Mouse (Mus musculus) left cerebral cortex, adult 11 months (tissue): ENCODE results near the gene Ifna4.
"Not testable (repeated sequence)": the region's sequence is repeated elsewhere in the genome, so short reads cannot be mapped to it uniquely, and the experiment has no call there.

ENCODE experiments used
- DNase-seq: peaks from one replicate; pipeline ENCODE4 v3.0.0; 2022; ENCODE audit warnings: low spot score

Ifna4 gene

GRCm38 (mm10) chr4:88841438-88841911 lies at the start of gene Ifna4:
Gene Ifna4, plus strand, starts transcription at chr4:88841861.
- DNase-seq, result no peak

DNA sequence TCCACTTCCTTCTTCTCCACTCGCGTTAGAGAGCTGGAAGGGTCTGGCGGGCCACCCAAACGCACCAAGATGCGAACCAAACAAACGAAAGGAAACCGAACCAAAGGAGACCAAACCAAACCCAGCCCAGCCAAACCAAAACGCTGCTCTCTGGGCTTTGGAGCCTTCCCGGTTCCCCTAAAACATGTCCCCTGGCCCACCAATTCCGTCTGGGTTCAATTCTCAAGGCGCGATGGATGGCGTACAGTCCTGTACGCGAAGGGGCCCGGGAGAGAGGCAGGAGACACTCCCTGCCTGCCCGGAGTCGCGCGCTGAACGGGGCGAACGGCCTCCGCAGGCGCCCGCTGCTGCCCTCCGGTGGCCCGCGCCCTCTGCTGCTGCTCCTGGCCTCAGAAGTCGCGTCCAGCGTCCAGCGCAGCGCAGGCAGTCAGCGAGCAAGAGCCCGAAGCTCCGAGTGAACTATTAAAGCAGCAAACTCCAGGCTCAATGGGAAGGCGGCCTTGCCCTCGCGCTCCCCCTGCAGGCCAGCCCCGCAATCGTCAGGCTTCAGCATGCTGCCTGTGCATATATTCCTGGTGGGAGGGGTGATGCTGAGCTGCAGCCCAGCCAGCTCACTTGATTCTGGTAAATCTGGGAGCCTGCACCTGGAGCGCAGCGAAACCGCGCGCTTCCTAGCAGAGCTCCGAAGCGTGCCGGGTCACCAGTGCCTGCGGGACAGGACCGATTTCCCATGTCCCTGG lies 47.6 kb upstream of the Ifna4 start, which contains the start of gene Gm13275:
TSS of gene Gm13275 (plus strand) at position 552 of the 740 bp plus-strand sequence.
- DNase-seq, result peak; percentile 43

GRCm38 (mm10) chr4:88797097-88797496 lies 44.6 kb upstream of the Ifna4 start, which contains the start of gene Gm13279:
Gene Gm13279, plus strand, starts transcription at chr4:88797397.
- not testable (repeated sequence) for DNase-seq

- DNase-seq, result not testable (repeated sequence)
These were observed 42.3 kb upstream of the Ifna4 start, which contains the start of gene Gm13285 for GRCm38 (mm10) chr4:88799365-88799764. Gene Gm13285, plus strand, starts transcription at chr4:88799665.

DNA sequence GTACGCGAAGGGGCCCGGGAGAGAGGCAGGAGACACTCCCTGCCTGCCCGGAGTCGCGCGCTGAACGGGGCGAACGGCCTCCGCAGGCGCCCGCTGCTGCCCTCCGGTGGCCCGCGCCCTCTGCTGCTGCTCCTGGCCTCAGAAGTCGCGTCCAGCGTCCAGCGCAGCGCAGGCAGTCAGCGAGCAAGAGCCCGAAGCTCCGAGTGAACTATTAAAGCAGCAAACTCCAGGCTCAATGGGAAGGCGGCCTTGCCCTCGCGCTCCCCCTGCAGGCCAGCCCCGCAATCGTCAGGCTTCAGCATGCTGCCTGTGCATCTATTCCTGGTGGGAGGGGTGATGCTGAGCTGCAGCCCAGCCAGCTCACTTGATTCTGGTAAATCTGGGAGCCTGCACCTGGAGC lies 38.7 kb upstream of the Ifna4 start, which contains the start of gene Gm13287:
TSS of gene Gm13287 (plus strand) at position 301 of the 400 bp plus-strand sequence.
- DNase-seq, result not testable (repeated sequence)

DNA sequence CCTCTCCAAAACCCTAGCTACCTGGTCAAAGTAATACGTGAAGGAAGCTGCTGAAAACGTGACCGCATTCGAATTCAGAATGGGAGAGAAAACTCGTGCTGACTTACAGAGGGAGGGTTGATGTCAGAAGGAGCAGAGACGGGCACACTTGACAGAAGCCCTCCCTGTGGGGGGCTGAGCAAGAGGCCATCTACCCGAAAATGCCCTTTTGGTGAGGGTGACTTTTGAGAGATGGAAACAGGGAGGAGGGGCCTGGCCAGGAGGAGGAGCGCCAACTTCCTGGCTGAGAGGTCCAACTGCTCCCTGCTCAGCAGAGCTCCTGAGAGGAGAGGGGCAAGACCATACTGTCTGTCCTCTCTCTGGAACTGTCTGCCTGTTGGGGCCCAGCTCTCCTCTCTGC lies 36.4 kb upstream of the Ifna4 start, which contains the start of gene Gm13288:
TSS of gene Gm13288 (plus strand) at position 301 of the 400 bp plus-strand sequence.
- not testable (repeated sequence) for DNase-seq

DNA sequence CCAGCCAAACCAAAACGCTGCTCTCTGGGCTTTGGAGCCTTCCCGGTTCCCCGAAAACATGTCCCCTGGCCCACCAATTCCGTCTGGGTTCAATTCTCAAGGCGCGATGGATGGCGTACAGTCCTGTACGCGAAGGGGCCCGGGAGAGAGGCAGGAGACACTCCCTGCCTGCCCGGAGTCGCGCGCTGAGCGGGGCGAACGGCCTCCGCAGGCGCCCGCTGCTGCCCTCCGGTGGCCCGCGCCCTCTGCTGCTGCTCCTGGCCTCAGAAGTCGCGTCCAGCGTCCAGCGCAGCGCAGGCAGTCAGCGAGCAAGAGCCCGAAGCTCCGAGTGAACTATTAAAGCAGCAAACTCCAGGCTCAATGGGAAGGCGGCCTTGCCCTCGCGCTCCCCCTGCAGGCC lies 35.9 kb upstream of the Ifna4 start:
- not testable (repeated sequence) for DNase-seq

DNA sequence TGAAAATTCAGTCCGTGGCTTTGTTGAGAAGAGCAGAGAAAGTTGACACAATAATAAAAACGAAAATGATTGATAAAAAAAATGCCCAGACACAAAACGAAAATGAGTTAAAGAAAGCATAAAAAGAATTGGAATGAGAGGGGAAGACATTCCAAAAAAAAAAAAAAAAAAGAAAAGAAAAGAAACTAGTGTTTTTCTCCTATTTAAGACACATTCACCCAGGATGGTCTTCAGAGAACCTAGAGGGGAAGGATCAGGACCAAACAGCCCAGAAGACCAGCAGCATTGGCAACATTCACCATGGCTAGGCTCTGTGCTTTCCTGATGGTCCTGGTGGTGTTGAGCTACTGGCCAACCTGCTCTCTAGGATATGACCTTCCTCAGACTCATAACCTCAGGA lies 25.7 kb upstream of the Ifna4 start, which contains the start of gene Ifna7:
TSS of gene Ifna7 (plus strand) at position 301 of the 400 bp plus-strand sequence.
- DNase-seq, result no peak

DNA sequence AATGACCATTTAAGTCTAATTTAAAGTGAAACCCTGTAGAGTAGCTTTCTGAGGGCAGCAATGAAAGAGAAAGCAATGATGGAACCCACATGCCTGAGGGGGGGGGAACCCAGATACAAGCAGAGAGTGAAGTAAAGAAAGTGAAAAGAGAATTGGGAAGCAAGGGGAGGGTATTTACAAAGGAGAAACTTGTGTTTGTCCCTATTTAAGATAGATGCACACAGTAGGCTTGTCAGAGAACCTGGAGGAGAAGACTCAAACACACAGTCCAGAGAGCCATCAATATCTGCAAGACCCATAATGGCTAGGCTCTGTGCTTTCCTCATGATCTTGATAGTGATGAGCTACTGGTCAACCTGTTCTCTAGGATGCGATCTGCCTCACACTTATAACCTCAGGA lies 22.0 kb upstream of the Ifna4 start, which contains the start of gene Ifna11:
TSS of gene Ifna11 (plus strand) at position 301 of the 400 bp plus-strand sequence.
- no peak for DNase-seq

GRCm38 (mm10) chr4:88822995-88823394 lies 18.7 kb upstream of the Ifna4 start:
- DNase-seq, result no peak

DNA sequence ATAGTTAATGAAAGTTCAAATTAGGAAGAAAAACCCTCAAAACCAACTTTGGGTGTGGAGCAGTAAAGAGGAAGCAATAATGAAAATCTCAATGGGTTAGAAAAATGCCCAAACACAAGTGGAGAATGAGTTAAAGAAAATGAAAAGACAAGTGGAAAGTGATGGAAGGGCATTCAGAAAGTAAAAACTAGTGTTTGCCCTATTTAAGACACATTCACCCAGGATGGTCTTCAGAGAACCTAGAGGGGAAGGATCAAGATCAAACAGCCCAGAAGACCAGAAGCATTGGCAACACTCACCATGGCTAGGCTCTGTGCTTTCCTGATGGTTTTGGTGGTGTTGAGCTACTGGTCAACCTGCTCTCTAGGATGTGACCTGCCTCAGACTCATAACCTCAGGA lies 14.5 kb upstream of the Ifna4 start, which contains the start of gene Ifna6:
TSS of gene Ifna6 (plus strand) at position 301 of the 400 bp plus-strand sequence.
- not testable (repeated sequence) for DNase-seq

DNA sequence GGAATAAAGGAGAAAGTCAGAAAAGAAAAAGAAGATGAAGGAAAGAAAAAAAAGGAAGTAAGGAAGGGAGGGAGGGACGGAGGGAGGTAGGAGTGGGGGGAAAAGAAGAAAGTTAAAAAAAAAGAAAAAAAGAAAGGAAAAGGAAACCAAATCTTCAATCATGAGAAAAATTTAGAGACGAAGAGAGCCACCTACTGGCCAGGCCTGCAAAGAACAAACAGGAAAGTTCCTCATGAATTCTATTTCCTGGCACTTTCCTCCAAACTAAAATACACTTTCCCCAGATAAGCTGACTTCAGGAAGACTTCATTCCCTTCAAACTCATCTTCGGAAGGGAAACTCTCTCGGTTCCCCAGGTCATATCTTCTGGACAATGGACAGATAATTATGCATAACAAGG lies 11.1 kb upstream of the Ifna4 start:
- DNase-seq, result no peak

DNA sequence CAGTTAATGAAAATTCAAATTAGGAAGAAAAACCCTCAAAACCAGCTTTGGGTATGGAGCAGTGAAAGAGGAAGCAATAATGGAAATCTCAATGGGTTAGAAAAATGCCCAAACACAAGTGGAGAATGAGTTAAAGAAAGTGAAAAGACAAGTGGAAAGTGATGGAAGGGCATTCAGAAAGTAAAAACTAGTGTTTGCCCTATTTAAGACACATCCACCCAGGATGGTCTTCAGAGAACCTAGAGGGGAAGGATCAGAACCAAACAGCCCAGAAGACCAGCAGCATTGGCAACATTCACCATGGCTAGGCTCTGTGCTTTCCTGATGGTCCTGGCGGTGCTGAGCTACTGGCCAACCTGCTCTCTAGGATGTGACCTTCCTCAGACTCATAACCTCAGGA lies 6.4 kb upstream of the Ifna4 start, which contains the start of gene Ifna5:
TSS of gene Ifna5 (plus strand) at position 301 of the 400 bp plus-strand sequence.
- not testable (repeated sequence) for DNase-seq

DNA sequence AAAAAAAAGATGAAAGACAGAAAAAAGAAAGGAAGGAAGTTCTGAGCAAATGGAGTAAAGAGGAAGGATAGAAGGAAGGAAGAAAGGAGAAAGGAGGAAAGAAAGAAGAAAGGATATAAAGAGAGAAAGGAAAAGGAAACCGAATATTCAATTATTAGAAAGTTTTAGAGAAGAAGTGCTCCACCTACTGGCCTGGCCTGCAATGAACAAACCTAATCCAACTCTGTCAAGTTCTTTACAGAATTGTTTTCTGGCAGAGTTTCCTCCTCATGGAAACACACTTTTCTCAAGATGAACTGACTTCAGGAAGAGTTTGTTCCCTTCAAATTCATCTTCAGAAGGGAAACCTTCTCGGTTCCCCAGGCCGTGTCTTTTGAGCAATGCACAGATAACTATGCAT lies 2.8 kb upstream of the Ifna4 start:
- no peak for DNase-seq

DNA sequence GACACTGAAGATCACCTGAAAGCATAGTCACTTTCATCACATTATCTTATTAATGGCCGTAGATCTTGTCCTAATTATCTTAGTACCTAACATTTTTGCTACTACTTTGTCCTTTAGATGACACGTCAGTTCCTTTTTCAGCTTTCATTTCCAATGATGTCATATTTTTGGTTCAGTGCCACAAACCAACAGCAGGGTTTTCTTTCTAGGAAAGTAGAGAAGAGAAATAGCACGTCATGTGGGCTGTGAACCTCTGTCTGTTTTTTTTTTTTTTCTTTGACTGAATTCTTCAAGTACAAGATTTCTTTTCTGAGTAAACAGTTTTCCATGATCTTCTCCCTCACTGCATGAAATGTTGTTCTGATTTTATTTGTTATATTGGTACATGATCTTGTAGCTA lies 1.6 kb upstream of the Ifna4 start:
- DNase-seq, result no peak

DNA sequence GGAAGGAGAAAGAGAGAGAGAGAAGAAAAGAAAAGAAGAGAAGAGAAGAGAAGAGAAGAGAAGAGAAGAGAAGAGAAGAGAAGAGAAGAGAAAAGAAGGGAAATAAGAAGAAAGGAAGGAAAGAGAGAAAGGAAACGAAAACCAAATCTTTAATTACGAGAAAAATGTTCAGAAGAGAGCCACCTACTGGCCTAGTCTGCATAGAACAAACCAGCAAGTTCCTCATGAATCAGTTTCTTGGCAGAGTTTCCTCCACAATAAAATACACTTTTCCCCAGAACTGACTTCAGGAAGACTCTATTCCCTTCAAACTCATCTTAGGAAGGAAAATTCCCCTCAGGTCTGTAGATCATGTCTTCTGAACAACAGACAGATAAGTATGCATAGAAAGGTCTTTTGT lies 3.7 kb downstream of the Ifna4 start:
- no peak for DNase-seq

- no peak for DNase-seq
These were observed 8.0 kb downstream of the Ifna4 start, which contains the start of gene Ifna1 for GRCm38 (mm10) chr4:88849698-88850097. Gene Ifna1, plus strand, starts transcription at chr4:88850087.

DNA sequence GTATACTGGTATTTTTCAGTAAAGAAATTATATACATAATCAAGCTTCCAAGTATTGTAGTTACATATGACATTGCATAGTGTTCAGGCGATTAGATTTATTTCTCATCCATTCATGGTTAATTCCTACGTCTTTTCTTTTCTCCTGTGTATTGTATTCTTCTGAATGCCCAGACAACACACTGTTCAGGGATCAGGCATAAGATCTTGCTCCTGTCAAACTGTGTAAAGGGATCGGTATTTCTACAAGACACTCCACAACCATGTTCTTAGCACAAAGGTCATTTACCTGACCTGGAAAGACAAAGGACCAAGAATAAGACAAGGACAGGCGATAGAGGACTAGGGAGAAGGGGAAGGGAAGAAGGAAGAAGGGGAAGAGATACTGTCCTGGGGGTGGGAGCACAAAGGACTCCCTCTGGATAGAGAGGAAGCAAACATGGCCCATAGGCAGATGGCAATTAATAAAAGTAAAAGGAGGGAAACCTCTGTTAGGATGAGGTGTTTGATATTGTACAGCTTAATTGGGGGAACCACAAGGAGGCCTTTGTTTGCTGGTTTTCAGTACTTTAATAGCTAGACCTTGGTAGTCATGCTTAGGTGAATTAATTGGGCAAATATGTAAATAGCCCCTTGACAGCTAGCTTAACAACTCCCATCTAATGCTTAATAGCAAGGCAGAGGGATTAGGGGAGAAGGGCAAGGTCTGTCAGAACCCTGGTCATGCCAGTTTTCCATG lies 9.5 kb downstream of the Ifna4 start:
- no peak for DNase-seq

GRCm38 (mm10) chr4:88859214-88859613 lies 17.6 kb downstream of the Ifna4 start:
- no peak for DNase-seq

- no peak for DNase-seq
These were observed 21.6 kb downstream of the Ifna4 start for GRCm38 (mm10) chr4:88863309-88863708.

- DNase-seq, result no peak
These were observed 22.9 kb downstream of the Ifna4 start for GRCm38 (mm10) chr4:88864599-88864998.

DNA sequence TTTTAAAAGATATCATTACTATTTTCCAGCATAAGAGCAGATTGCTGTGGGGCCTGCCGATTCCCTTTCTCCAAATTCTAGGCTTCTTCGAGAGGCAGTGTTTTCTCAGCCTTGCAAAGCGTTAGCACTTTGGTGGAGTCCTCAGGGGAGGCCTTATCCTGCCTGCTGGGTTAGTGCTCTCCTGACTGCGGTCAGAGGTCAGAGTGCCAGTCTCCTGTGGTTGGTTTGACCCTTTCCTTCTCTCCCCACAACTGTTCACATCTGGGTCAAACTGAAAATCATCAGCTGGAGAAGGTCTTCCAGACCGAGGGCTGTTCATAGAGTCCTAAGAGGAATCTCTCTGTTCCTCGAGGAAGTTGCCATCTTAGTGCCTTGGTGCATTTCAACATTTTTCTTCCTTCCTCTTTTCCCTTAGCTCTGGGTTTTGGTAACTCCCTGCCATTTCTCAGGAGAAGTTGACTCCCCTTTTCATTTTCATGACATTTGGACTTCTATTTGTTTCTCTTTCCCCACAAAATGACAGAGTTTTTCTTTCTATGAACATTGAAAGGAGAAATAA lies 23.4 kb downstream of the Ifna4 start:
- DNase-seq, result no peak
